Comparison of ENCODE assay signal across 14 mouse cellular contexts in genomic region chr3:117061182-117061581, GRCm38 (mm10).
DNase-seq lines count a peak whose midpoint lies in the region; ATAC-seq lines count a peak whose summit lies in the region.
"Had no signal": no experiment of that assay in that cellular context is flagged by ENCODE, and none has a peak within 500 bp of the region (broad histone marks: within the 10 kb centered on the region; RNA-seq: fewer than 3 reads in every experiment).

No protein-coding gene starts in this region.

- no peak overlapping the region for H3K27ac ChIP-seq in limb, embryonic 11.5 days (replicated peaks; ENCODE audit: low read depth, low read length)
- no peak overlapping the region for H3K27ac ChIP-seq in limb, embryonic 10.5 days
- H3K27ac ChIP-seq: heart, embryonic 13.5 days; limb, embryonic 12.5 days; midbrain, embryonic 13.5 days had no signal

- H3K9ac ChIP-seq in limb, embryonic 11.5 days (ENCODE audit: low read length), result no peak overlapping the region
- H3K9ac ChIP-seq: heart, embryonic 13.5 days; limb, embryonic 12.5 days; midbrain, embryonic 13.5 days had no signal

- no peaks in the 10 kb centered on the region for H3K36me3 ChIP-seq in limb, embryonic 11.5 days (ENCODE audit: control insufficient read depth, insufficient read depth, low read length)
- no peaks in the 10 kb centered on the region for H3K36me3 ChIP-seq in limb, embryonic 10.5 days
- H3K36me3 ChIP-seq: heart, embryonic 13.5 days; limb, embryonic 12.5 days; midbrain, embryonic 13.5 days had no signal

- no peak overlapping the region for H3K4me2 ChIP-seq in limb, embryonic 11.5 days (ENCODE audit: low read depth, severe bottlenecking)
- H3K4me2 ChIP-seq: heart, embryonic 13.5 days; limb, embryonic 12.5 days; midbrain, embryonic 13.5 days had no signal

- WGBS in limb, embryonic 11.5 days, result 56% methylated on average over 6 of the region's 6 CpGs
- WGBS in limb, embryonic 10.5 days, result 64% methylated on average over 6 of the region's 6 CpGs

- no peak for DNase-seq in limb, embryonic 11.5 days (ENCODE audit: low spot score)
- no peak for DNase-seq in limb, embryonic 10.5 days (ENCODE audit: low spot score)
- DNase-seq in adrenal gland, adult 8-10 months, result peak; percentile 64
- peak; percentile 14 for DNase-seq in liver
- peak; percentile 8 for DNase-seq in skeletal muscle tissue, adult 2 months (ENCODE audit: low read depth, low spot score)
- DNase-seq in layer of hippocampus, adult 9-11 months, result no peak
- DNase-seq in left cerebral cortex, adult 18-20 months (ENCODE audit: low spot score in 2 of 2), result no peak
- DNase-seq: cerebellum, adult 8-10 months; gastrocnemius, postnatal 25 days; kidney, postnatal 14 days; layer of hippocampus, postnatal 36 days had no signal

- H3K4me3 ChIP-seq in limb, embryonic 11.5 days (ENCODE audit: low read depth, low read length), result no peak overlapping the region
- H3K4me3 ChIP-seq in limb, embryonic 10.5 days, result no peak overlapping the region
- H3K4me3 ChIP-seq: heart, embryonic 13.5 days; limb, embryonic 12.5 days; midbrain, embryonic 13.5 days had no signal

- no peaks in the 10 kb centered on the region for H3K4me1 ChIP-seq in limb, embryonic 11.5 days (ENCODE audit: control insufficient read depth, insufficient read depth, low read length)
- H3K4me1 ChIP-seq in limb, embryonic 10.5 days, result no peaks in the 10 kb centered on the region
- H3K4me1 ChIP-seq: limb, embryonic 12.5 days; midbrain, embryonic 13.5 days had no signal

- H3K27me3 ChIP-seq in limb, embryonic 11.5 days (ENCODE audit: control insufficient read depth, insufficient read depth, low read length), result no peaks in the 10 kb centered on the region
- no peaks in the 10 kb centered on the region for H3K27me3 ChIP-seq in limb, embryonic 10.5 days (ENCODE audit: low read depth, poor library complexity, severe bottlenecking)
- H3K27me3 ChIP-seq: heart, embryonic 13.5 days; limb, embryonic 12.5 days; midbrain, embryonic 13.5 days had no signal

- ATAC-seq in limb, embryonic 11.5 days (ENCODE audit: insufficient number of reproducible peaks, low FRiP score, low TSS enrichment, low read depth), result 0 out of 2 replicates have a peak, but pooled peaks have one; percentile 29
- ATAC-seq: midbrain, embryonic 13.5 days had no signal

- H3K9me3 ChIP-seq in limb, embryonic 11.5 days (ENCODE audit: control insufficient read depth, low read length), result no peaks in the 10 kb centered on the region
- no peaks in the 10 kb centered on the region for H3K9me3 ChIP-seq in limb, embryonic 10.5 days (replicated peaks)
- H3K9me3 ChIP-seq: heart, embryonic 13.5 days; limb, embryonic 12.5 days; midbrain, embryonic 13.5 days had no signal

Comparison
In these comparisons a context has a peak if more than half of its experiments do, and no peak if none do; other contexts are left out.
1. DNase-seq: peak in adrenal gland, adult 8-10 months (single experiment), liver (single experiment) and skeletal muscle tissue, adult 2 months (single experiment); none in limb, embryonic 11.5 days (single experiment), limb, embryonic 10.5 days (single experiment), layer of hippocampus, adult 9-11 months (single experiment) and left cerebral cortex, adult 18-20 months (0 of 2).